Mouse (Mus musculus) regulatory T cell (primary cell): ENCODE measurements around the gene Mcm2.

Source experiments
- in situ Hi-C: fragments of 300-600 bp; cut with MboI, MseI; formaldehyde crosslinking; loops from one replicate; pipeline ENCODE4 v1.15.1; 2025; ENCODE audit warnings: high pct_unique_total_duplicates

Gene Mcm2

DNA sequence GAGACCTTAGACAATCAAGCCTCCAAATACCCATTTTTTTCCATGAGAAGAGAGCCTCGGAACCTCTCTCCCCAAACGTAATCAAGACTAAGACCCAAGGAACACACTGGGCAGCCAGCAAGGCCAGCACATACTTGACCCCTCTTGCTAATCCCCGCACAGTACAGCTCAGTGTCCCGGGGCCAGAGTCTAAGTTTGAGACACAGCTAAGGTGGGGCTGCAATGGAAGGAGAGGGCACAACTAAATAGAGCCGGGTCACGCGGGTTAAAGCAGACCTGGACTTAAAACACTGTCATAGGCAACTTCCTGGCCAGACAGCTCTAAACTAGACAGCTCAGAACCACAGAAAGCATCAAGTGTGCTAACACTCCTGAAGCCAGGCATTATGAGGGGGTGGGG, 7.7 kb downstream of the Mcm2 start:
- in situ Hi-C loops = no loop called here

DNA sequence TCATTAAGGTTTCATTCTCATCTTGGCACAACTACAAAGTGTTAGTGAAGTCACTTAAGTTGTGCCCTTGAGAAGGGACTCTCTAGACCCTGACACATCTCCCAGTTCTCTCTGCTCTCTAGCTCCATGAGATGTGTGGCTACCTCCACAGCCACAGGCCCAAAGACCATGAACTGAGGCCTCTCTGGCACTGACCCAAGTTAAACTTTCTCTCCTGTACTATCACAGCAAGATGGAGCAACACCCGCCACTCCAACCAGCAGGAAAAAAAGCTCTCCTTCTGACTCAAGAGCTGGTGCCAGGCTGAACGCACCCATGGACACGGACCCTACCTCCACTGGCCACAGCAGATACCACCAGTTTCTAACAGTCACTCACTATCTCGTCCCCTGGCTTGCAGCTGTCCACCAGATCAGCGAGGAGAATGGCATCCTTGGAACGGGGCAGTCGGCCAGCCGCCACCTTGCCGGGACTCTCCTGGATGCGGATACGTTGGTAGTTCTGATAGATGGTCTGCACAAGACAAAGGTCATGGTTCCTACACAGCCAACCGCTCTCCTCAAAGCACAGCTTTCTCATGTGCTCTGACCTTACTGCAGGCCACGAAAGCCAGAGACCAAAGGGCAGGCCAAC, 9.1 kb downstream of the Mcm2 start:
- in situ Hi-C loops = no loop called here

DNA sequence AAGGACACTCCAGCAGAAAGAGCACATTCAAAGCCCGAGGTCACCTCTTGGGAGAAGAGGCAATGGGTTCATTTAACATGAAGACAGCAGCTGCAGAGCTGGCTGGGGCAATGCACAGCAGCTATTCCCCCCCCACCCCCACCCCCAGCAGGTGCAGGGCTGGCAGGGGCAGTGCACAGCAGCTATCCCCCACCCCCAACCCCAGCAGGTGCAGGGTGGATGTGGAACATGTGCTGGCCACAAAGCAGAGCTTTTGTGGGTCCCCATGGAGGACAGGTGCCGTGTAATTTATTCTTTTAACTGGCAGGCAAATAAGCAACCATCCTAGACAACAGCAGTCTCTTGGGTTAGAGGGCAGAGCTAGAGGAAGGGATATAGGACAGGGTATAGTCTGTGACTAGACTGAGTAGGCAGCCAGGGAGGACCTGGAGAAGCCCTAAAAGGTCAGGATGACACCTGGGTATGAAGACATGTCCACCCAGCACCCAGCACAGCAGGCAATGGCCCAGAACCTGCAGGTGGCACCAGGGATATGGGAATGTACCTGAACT, 12.1 kb downstream of the Mcm2 start:
- in situ Hi-C loops = no loop called here

DNA sequence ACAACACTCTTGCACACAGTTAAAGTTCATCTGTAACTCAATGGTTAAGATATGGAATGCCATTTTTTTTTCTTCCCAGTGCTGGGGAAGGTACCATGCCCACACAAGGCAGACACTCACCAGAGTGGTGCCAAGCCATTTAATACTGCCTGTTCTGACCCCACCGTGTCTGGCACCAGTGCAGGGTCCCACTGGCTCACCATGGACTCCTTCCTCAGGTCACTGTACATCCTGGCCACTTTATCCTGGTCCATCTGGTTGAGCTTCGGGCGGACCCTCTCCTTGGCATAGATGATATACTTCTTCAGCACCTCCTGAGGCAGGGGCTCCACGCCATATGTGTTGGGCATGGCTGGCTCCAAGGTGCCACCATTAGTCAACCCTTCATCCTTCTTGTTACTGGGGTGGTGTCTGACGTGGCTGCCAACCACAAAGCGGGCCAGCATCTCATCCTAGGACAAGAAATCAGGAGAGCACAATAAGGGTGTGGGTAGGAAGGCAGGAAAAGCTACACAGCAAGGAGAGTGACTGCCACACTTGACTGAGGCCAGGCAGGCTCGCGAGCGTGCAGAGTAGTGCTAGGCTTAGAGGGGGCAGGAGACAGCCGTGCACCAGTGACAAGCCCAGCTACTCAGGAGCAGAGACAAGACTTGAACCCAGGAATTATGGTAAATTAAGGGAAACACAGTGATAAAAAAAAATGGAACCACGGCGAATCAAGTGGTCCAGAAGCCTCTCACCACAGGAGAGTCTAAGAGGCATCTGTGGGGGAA, 12.8 kb downstream of the Mcm2 start:
- in situ Hi-C loops = no loop called here

DNA sequence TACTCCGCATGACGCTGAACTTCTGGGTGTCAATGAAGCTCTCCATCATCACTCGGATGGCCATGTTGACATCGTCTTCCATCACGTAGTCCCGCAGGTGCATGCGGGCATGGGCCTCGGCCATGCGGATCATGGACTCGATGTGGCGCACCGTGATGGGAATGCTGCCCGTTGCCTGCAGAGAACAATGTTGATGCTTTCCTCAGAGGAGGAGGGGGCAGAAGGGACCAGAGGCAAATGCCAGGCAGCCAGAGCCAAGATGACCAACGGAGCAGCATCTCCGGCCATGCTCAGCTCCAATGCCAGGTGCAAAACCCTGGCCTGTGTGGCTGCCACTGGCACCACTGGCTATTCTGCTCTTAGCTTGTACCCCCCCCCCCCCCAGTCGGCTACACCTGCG, 13.9 kb downstream of the Mcm2 start:
- in situ Hi-C loops = no loop called here

DNA sequence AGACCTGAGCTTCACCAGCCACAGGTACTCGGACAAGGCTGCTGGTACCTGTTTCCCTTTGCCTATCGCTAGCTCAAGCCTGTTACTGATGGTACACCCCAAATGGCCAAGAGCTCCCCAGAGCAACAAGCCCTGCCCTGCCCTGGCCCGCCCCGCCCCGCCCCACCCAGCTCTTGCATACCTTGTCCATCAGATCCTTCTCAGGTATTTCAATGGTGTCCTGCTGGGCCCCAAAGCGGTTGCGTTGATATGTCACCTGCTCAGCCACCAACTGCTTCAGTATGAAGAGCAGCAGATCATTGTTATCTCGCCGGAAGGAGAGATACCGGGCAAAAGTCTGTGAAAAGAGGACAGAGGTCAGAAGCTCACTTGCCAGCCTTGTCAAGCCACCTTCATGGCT, 14.4 kb downstream of the Mcm2 start:
- in situ Hi-C loops = no loop called here

DNA sequence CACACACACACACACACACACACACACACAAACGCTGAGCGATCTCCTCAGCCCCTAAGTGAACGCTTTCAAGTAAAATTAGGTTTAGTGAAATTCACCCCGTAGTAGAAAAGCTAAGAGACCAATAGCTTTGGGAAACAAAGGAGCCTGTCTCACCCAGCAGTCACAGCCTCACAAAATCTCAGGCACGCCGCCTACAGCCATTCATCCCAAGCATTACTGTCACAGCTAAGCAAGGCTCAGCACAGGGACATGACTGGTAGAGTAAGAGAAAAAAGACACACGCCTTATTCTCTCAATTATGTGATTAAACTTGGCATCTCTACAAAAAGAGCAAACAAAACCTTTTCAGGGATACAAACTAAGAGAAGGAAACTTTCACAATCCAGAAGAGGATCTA, 17.2 kb downstream of the Mcm2 start:
- in situ Hi-C loops = no loop called here

DNA sequence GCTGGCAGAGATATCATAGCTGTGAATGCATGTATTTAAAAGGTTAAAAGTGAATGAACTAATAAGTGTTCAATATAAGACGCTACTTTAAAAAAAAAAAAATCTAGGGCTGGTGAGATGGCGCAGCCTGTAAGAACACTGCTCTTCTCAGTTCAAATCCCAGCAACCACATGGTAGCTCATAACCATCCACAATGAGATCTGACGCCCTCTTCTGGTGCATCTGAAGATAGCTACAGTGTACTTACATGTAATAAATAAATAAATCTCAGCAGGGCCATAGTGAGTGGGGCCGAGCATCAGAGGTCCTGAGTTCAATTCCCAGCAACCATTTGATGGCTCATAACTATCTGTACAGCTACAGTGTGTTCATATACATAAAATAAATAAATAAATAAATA, 19.1 kb downstream of the Mcm2 start:
- in situ Hi-C loops = no loop called here

DNA sequence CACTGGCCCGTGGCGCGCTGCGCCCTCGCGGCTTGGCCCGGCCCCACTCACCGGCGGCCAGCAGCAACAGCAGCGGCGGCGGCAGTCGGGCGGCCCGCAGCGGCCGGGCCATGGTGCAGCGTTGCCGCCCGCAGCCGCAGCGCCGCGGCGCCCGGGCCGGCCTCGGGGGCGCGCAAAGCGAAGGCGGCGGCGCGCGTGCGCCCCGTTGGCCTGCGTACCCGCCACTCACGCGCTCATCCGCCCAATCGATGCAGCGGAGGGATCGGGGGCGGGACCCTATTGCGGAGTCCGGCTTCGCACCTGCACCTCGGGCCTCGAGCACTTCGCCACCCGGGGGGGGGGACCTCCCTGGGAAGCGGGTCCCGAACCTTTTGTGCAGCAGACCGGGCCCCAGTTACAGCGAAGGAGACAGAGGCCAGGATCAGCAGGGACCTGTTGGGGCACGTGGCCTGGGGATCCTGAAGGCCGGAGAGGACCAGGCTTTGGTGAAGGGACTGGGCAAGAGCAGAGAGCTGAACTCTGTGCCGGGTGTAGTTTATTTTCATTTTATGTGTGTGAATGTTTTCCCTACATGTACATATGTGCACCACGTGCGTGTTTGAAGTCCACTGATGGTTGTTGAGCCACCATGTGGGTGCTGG, 23.6 kb downstream of the Mcm2 start, which contains the start of gene Podxl2:
TSS of gene Podxl2 (minus strand) at position 177 of the 641 bp plus-strand sequence.
- in situ Hi-C loops = no loop called here

DNA sequence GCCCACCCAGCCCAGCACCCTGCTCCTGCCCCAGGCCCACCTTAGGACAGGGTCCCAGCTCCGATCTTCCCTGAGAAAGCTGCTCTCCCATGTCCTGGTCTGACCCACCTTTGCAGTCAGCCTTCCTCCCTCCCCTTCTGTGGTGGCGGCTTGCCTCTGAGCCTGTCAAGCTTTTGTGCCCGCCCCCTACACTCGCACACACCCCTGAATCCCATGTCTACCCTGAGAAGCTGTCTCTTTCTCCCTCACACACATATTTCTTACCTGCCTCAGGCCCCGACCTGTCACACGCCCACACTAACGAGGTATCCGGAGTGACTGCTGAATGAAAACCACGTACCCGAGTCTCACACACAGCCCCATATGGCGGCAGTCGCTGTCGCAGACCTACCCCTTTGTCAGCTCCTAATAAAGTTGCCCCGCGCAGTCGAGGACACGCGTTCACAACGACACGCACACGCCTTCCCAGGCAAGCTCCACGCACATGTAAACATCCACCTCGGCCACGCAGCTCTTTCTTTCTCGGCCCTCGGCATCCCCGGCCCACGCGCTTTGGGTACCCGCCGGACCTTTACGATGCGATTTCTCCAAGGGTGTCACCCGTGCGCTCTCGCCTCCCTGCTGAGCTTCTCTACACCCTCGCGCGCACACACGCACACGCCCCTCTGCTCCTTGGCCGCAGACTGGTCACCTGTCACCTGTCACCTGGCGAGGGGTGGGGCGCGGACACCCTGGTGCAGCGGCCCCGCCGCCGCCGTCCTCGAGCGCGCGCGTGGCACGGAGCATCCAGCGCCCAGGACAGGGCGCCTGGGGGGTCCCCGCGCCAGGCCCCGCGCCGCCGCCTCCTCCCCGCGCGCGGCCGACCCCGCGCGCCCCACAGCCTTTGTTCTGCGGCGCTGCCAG, 24.4 kb downstream of the Mcm2 start:
- in situ Hi-C loops = no loop called here

DNA sequence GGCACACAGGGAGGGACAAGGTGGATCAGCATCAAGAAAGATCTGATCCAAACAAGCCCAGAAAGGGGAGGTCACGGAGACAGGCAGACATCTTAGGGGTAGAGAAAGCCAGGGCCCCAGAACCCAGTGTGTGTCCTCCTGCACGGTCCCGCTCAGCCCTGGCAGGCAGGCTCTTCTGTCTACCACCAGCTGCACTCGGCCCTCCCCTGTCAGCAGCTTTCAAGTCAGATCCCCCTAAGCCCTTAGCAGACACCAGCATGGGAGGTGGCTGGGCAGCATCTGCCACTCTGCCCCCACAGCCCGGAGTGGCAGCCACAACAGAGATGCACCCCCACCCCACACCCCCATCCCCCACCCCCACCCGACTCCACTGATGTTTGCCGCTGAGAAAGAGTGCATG, 25.8 kb downstream of the Mcm2 start:
- in situ Hi-C loops = no loop called here

DNA sequence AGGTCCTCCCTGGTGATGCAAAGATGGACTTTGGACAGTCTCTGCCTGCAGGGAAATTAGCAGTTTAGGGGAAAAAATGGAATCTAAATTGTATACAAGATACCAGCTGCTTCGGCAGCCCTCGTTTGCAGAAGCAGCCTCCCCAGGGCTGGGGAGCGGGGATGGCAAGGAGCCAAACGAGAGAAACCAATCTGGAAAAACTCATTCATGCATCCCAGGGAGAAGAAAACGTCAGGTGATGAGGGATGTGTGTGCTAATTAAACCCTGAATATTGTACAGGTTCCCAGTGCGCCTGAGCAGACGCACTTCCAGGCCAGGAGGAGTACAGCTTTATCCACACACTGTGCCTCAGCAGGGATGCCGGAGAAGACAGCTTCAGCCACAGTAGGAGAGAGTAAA, 27.0 kb downstream of the Mcm2 start:
- in situ Hi-C loops = no loop called here

DNA sequence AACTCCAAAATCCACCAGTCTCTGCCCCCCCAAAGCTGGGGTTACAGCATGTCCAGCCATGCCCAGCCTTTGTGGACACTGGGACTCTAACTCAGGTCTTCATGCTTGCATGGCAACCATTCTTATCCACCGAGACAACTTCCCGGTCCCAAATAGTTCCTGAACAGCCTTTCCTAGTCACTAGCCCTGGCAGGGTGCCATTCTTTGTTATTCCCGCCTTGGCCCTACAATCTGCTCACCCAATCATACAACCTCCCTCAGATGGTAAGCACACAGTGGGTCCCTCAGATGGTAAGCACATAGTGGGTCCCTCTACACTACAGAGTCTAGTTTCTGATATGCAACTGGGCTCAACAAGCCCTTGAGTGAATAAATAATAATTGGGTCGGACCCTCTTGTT, 28.0 kb downstream of the Mcm2 start:
- in situ Hi-C loops = no loop called here

DNA sequence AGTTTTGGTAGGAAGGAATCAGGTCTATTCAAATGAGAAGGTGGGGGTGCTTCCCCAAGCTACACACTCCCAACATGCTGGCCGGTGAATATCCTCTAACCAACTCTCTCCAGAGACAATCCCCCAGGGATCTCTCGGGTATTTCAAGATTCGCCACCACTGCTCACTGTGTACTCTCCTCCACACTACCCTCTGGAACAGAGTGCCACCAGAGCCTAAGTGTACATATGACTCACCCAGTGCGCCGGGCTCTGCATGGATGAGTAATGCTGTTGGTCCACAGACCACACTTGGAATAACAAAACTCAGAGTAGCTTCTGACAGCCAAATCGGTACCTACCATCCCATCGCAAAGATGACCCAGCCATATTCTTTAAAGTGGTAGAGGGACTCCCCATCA, 29.1 kb downstream of the Mcm2 start:
- in situ Hi-C loops = no loop called here

DNA sequence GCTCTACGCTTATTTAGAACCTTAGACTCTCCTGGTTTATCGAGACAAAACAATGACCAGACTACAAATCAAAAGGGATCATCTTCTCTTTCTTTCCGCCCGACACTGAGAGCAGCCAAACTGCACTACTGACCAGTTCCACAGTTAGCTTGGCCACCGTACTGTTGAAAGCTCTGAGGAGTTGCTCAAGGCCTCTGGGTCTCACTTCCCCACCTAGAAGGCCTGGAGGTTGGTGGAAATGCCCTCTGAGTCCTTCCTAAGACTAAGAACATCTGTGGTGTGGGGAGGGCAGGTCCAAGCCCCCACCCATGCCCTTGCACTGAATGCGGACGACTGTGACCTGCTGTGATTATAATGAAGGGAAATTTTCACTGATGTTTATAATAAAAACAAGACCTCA, 32.9 kb downstream of the Mcm2 start:
- in situ Hi-C loops = no loop called here

DNA sequence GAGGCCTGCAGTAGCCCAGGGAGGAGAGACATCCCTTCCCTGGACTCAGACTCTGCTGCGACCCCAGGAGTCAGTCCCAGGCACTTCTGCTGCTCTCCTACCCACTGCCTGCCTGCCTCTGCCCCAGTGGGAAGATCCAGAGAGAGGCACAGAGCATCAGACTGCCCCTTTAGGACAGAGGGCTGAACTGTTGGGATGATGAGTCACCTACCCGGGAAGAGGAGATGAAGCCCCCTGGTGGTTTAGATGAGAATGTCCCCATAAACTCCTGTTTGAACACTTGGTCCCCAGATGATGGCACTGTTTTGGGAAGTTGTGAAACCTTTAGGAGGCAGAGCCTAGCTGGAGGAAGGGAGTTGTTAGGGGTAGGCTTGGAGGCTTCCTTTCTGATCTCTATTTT, 37.7 kb downstream of the Mcm2 start:
- in situ Hi-C loops = no loop called here

DNA sequence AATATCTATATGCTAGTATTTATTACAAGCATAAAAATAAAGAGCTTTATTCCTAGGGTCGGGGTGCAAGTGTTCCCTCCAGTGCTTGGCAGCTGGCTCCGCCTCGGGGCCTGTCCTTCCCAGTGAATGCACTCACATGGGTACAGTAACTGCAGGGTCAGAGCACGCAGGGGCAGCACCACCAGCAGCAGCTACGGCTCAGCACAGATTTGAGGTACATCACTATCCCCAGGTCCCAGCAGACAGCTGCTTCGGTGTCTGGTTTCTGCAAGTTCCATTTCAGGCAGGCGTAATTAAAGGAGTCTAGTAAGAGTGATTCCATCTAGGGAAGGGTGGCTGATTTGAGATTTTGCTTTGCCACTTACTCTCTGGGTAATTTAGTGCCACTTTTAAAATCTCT, 40.2 kb downstream of the Mcm2 start:
- in situ Hi-C loops = no loop called here

DNA sequence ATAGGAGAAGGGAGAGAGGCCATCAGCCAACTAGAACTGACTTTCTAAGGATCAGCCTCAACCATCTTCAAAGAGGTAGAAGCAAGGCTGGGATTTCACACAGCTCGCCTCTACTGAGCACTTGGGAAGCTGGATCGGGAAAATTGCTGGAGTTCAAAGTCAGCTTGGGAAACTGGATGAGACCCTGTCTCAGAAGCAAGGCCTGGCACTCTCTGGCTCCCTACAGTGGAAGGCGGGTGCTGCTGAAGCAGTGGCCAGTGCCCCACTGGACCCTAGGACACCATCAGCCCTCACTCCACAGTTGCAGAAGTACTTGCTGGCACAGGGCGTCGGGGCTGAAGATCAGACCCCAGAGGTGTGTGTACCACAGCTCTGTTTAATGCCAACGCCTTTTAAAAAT, 40.8 kb downstream of the Mcm2 start:
- in situ Hi-C loops = no loop called here

DNA sequence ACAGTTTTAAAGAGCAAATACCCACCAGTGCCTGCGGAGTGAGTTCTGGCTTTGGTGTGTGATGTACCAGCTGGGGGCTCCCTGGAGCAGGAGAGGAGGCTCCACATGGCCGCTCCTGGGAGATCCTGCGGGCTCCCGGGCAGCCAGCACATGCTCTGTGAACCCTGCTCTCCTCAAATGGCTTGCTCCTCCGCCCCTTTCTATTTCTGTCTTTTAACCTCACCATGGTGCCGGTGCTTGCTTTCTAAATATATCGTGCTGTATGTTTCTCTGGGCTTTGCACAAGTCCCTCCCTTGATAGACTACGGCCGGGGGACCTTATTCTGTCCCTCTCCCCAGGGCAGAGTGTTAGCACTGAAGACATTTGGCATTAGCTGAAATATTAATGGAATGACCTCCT, 41.3 kb downstream of the Mcm2 start:
- in situ Hi-C loops = no loop called here

DNA sequence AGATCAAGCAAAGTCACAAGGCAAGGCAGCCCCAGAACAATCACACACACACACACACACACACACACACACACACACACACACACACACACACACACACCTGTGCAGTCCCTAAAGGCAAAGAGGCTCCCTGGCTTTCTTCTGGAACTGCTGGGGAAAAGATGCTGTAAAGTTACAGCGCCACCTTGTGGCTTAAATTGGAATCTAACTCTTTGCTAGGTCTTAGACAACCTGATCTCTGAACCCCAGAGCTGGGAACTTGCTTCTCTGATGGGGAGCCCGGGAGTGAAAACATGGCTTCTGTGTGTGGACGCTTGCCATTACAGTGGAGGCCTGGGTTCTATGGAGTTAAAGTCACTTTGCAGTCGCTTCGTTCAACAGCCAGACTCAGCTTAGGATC, 42.9 kb downstream of the Mcm2 start:
- in situ Hi-C loops = no loop called here

DNA sequence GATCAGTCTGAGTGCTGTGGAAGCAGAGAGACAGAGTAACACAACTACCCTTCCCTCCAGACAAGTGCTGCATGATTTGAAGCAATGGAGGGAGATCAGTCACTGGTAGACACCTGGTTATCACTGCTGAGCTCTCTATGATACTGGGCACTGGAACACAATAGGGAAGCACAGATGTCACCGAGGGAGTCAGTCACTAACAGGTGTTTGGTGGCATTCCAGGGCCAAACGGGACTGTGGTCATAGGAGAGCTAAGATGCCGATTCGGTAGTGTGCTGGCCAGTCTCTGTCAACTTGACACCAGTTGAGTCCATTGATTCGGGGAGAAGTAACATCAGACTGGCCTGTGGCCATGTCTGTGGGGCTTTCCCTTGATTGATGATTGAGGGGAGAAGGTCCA, 44.1 kb downstream of the Mcm2 start:
- in situ Hi-C loops = no loop called here

DNA sequence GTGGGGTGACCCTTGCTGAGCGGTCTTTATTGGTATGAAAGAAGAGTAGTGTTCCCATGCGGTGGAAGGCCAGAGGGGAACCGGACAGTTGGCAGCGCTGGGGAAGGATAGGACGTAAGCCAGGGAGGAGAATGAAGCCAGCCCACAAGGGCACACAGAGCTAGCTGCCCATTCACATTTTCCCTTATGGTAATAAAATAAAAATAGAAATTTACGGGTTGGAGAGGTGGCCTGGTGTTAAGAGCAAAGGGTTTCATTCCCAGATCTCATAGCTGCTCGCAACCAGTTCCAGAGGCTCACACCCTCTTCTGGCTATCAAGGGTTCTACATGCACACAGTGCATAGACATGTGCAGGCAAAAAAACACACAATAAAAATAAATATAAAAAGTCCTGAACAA, 48.5 kb downstream of the Mcm2 start:
- in situ Hi-C loops = no loop called here
